Mouse (Mus musculus): ENCODE data around the gene Tbc1d10c. TPM values are rescaled to one million over a fixed set of nuclear protein-coding genes. Genes with fewer than 3 reads are reported as not detected.
"Not testable (repeated sequence)": the region's sequence is repeated elsewhere in the genome, so short reads cannot be mapped to it uniquely, and the experiment has no call there.

Gene Tbc1d10c
- total RNA-seq, 2 experiments from 2014 or later: 1.5 to 1.9 TPM

DNA sequence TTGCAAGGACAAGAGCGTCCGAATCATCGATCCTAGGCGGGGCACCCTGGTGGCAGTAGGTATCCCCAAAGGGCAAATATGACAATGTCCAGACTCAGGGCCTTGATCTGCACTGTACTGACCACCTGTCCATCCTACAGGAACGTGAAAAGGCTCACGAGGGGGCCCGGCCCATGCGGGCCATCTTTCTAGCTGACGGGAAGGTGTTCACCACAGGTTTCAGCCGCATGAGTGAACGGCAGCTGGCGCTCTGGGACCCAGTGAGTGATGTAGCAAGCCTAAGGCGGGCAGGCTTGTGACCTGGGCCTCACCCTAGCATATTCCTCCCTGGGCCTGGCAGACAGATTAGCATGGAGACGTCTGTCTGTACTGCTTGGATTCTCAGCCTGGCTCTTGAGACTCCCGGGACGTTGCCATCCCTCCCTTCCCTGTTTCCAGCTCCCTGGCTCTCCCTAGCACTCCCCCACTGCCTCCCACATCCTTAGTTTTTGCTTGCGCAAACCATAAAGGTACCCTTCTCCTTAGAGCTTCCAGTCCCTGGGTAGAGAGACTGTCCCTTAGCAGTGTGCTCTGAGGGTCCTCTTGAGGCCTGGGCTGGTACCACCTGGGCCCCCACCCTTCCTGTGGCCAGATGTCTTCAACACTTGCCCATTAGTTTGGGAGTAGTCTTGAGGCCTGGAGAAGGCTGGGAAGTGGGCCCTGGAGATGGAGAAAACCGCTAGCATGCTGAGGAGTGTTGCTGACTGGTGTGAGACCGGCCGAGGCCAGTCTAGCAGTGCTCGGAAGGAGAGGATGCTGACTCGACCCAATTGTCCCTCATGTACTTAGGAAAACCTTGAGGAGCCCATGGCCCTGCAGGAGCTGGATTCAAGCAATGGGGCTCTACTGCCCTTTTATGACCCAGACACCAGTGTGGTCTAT lies 40.3 kb downstream of the Tbc1d10c start:
- no peak for DNase-seq (ENCODE audit: low spot score in 2 of 2)
- intact Hi-C loops (cut with DNase I): no loop called here

DNA sequence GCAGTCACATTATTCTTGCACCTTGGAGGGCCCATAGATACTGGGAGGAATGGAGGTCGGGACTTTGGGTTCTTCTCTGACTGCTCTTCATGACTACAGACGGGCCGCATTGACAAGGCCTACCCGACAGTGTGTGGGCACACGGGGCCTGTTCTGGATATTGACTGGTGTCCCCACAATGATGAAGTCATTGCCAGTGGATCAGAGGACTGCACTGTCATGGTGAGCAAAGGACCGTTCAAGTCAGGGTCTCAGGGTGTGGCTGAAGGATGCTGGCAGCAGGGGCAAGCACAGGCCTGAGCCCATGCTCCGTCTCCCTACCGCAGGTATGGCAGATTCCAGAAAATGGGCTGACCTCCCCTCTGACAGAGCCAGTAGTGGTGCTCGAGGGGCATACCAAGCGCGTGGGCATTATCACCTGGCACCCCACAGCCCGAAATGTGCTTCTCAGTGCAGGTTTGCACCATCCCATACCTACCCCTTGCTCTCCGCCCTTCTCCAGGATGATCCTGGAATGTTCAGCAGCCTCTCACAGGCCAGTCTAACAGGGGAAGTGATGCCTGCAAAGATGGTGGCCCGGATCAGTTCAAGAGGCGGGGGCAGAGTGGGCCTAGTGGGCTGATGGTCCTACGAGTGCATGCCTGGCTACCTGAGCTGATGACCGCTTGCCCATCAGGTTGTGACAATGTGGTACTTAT lies 41.2 kb downstream of the Tbc1d10c start:
- DNase-seq (ENCODE audit: low spot score in 2 of 2): no peak
- intact Hi-C loops (cut with DNase I): loop anchor here (2.0 kb wide), 1 partner anchor 13 kb away; the partner anchor contains the start of gene Rps6kb2

DNA sequence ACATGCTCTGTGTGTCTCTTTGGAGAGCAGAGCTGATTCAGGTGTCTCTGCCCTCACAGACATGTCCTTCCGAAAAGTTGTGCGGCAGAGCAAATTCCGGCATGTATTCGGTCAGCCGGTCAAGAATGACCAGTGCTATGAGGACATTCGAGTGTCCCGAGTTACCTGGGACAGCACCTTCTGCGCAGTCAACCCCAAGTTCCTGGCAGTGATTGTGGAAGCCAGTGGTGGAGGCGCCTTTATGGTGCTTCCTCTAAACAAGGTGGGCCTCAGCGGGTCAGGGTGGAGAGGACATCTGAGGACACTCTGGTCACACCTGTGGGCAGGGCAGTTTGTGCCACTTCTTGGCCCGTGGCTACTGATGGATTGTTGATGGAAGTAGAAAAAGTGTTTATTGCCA lies 41.8 kb downstream of the Tbc1d10c start:
- intact Hi-C loops (cut with DNase I): loop anchor here (2.0 kb wide), 1 partner anchor 14 kb away; the partner anchor contains the start of gene Rps6kb2
- DNase-seq (ENCODE audit: low spot score in 2 of 2): no peak

DNA sequence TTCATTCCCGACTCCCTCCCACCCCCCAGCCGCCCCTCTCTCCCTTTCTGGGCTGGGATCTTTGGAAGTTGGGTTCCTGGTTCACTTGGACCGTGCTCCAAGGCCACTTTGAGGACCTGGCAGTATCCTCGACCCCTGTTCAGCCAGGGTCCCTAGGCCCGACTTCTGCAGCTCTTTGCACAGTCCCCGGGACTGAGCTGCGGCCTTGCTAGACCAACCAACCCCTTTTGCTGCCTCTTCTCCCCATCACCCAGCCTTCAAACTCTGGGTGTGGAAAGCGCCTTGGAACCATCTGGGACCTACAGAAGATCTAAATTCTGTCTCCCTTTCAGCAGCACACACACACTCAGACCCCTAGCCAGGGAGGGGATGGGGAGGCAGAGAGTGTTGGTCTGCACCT lies 42.3 kb downstream of the Tbc1d10c start:
- intact Hi-C loops (cut with DNase I): loop anchor here (2.0 kb wide), 1 partner anchor 14 kb away; the partner anchor contains the start of gene Rps6kb2
- no peak for DNase-seq (ENCODE audit: low spot score in 2 of 2)

DNA sequence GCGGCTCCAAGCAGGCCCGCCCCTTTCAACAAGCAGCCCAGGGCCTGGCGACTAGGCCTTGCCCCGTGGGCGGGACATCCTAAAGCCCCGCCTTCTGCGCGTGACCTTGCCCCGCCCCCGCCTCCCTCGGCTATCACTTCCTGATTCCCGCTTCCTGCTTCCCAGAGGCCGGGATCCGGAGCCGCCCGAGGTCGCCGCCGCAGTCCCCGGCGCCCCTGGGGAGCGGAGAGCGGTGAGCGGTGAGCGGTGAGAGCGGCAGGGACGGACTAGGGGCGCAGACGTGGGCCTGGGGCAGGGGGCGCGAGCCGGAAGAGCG lies 42.6 kb downstream of the Tbc1d10c start, which contains the start of gene Coro1b:
Gene Coro1b, plus strand, starts transcription at position 129 of the 316 bp plus-strand sequence.
- intact Hi-C loops (cut with DNase I): loop anchor here (2.0 kb wide), 1 partner anchor 14 kb away; the partner anchor contains the start of gene Rps6kb2

DNA sequence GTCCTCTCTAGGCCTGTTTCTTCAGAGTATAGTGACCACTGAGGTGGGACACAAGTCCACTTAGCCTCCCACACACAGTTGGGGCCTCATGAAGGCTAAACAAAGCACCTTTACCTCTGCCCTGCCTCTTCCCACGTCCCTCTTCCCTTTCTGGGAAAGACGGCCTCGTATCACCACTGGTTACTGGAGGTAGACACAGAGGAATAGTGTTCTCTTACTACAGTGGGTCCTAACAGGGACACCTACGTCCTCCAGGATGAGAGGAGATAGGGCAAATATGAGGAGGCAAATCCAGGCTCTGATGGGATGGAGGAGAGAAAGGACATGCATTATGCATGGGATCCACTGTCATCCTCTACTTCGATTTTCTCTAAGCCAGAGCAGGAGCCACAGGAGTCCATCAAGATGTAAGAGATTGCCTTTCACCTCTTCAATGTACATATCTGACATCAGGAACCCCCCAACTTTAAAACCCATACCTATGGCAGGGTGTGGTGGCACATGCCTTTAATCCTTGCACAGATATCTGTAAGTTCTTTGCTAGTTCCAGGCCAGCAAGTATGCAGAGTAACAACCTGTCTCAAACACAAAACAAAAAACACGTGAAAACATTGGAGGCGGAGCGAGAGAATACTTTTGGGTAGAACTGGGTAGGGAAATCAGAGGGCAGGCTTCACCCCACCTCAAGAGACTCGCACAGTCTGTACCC lies 43.1 kb downstream of the Tbc1d10c start:
- intact Hi-C loops (cut with DNase I): loop anchor here (2.0 kb wide), 1 partner anchor 15 kb away; the partner anchor contains the start of gene Rps6kb2
- DNase-seq (ENCODE audit: low spot score in 2 of 2): no peak

More for the DNA sequence above, 42.6 kb downstream of the Tbc1d10c start, which contains the start of gene Coro1b:
- peak; percentile 91 to 93 for DNase-seq (ENCODE audit: low spot score in 2 of 2)

DNA sequence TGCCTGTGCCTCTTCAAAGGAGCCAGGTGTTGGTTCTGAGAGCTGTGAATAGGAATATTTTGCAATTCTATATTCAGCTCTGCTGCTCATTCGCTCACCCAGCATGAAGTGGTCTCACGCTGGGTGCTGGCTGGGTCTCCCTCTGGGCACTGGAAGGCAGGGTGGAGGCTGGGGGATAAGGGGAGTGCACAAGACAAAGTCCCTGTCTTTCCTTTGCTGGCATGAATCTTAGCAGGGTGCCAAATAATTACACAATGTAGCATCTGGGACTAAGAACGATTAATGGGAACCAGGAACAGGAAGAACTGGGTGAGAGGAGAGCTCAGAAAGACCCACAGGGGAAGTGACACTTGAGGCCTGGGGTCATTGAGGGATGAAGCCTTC lies 44.1 kb downstream of the Tbc1d10c start:
- DNase-seq (ENCODE audit: low spot score in 2 of 2): no peak
- intact Hi-C loops (cut with DNase I): no loop called here

DNA sequence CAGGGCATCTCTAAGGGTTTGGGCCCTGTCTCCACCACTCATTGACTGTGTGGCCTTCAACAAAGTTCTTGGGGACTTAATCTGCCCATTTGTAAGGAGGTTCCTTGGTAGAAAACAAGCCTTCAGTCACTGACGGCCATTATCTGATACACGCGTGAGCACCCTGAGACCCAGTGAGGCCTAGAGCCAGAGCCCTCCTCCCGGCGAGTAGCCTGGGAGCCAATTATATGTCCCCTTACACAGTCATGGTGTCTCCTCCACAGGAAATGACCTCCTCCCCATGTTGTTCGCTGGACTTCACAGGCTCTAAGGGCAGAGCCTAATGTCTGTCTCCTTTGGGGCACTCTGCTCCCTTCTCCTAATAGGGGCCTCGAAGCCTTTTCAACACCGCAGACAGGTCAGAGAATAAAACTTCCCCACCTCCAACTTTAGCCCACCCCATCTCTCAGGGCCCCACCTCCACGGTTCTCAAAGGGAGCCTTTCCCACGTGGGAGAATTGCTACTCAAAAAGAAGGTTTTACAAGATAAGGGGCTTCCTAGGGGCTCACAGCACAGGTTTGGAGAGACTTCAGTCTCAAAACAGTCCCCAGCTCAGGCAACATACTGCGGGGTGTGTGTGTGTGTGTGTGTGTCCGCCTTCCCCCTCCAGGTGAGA lies 44.6 kb downstream of the Tbc1d10c start:
- DNase-seq (ENCODE audit: low spot score in 2 of 2): no peak
- intact Hi-C loops (cut with DNase I): no loop called here

DNA sequence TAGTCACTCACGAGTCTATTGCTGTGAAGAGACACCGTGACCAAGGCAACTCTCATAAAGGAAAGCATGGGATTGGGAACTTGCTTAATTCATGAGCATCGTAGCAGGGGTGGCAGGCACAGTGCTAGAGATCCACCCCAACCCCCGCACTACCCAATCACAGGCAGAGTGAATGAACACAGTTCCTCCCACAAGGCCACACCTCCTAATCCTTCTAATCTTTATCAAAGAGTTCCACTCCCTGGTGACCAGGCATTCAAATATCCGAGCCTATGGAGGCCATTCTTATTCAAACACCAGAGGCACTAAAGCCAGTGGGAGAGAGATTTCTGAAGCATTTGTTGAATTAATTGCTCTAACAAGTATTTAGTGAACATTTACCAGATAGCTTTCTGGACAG lies 45.1 kb downstream of the Tbc1d10c start:
- DNase-seq (ENCODE audit: low spot score in 2 of 2): no peak
- intact Hi-C loops (cut with DNase I): no loop called here

DNA sequence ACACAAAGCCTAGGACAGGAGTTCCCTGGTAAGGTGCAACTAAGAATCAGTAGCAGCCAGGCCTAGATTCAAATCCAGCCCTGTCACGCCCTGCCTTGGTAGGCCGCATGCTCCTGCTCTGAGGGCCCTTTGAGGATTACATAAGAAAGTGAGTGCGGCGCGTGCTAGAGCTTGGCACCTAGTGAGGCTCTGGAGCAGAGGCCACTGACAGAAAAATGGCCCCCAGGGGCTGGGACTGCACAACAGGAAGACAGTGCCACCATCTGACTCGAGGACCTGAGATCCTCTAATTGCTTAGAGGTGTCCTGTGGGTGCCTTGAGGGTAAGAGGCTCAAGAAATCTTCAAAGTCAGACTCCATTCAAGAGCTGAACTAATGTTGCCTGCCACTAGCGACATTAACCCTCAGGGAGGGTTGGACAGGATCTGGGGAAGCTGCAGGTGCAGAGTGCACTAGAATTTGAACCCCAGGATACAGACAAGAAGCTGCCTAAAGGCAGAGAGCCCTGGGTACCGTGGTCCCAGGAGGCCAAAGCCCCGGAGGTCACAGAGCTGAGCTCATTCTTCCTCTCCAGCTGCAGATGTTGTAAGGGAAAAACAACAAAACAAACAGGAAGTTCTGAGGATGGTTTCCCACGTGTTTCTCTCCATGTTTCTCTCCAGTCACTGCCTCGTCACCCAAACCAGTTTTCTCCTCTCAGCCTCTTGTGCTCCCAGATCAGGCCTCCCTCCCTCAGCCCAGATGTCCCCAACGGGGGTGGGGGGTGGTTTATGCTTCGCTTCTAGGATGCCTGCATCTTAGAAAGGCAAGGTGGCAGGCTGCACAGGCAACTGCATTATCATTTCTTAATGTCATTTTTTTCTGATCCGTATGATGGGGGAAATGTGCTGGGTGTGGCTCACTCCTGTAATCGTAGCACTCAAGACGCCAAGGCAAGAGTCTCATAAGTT lies 46.3 kb downstream of the Tbc1d10c start:
- intact Hi-C loops (cut with DNase I): no loop called here

DNA sequence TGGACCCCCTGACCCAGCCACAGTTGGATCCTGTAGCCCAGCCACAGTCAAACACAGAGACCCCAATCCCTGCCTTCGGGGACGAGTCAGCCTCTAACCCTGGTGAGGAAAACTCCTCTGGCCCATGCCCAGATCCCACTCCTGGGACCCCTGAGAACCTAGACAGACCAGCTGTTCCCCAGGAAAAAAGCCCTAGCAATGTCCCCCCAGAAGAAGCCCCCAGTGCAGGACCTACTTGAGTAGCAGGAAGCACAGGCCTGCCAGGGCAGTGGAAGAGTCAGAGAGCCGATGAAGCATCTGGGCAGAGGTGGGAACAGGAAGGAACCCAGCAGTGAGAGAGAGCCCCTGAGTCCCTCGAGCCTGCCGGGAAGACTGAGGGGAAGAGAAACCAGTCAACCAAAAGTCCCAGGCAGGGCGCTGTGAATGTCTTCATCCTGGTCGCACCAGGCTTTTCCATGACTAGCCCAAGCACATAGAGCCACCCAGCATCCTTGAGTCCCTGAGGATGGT lies 47.3 kb downstream of the Tbc1d10c start, which contains the start of gene Cabp4:
Gene Cabp4, minus strand, starts transcription at position 275 of the 510 bp plus-strand sequence.
- intact Hi-C loops (cut with DNase I): no loop called here
- no peak for DNase-seq (ENCODE audit: low spot score in 2 of 2)

More for the DNA sequence above, 46.3 kb downstream of the Tbc1d10c start:
- no peak for DNase-seq (ENCODE audit: low spot score in 2 of 2)

DNA sequence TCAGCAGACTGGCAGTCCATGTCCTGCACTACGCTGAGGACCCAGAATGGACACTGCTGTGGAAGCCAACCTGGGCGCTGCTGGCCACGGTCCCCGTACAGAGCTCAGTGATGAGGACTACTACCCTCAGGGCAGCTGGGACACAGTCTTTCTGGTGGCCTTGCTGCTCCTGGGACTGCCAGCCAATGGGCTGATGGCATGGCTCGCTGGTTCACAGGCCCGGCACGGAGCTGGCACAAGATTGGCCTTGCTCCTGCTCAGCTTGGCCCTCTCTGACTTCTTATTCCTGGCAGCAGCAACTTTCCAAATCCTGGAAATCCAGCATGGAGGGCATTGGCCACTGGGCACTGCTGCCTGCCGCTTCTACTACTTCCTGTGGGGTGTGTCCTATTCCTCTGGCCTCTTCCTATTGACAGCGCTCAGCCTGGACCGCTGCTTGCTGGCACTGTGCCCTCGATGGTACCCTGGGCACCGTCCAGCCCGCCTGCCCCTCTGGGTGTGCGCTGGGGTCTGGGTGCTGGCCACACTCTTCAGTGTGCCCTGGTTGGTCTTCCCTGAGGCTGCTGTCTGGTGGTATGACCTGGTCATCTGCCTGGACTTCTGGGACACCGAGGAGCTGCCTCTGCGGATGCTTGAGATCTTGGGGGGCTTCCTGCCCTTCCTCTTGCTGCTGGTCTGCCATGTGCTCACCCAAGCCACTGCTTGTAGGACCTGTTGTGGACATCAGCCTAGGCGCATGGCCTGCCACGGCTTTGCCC lies 48.5 kb downstream of the Tbc1d10c start:
- intact Hi-C loops (cut with DNase I): no loop called here
- no peak for DNase-seq (ENCODE audit: low spot score in 2 of 2)

DNA sequence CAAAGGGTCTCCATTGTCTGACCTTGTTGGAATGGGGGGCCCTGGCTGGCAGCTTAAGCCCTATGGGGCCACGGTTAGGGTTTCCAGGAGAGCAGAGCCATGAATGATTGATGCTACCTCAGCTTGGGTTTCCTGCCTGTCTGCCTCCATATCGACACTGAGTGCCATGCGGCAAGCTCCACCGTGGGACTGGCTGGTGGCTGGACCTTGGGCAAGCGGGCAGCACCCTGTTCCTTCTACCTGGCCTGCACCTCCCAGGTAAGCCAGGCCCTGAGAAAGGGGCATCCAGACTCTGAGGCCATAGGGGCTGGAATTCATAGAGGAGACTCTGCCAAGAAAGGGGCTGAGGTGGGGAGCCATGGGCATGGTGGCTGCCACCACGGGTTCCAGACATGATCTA lies 50.9 kb downstream of the Tbc1d10c start:
- DNase-seq (ENCODE audit: low spot score in 2 of 2): no peak
- intact Hi-C loops (cut with DNase I): no loop called here

DNA sequence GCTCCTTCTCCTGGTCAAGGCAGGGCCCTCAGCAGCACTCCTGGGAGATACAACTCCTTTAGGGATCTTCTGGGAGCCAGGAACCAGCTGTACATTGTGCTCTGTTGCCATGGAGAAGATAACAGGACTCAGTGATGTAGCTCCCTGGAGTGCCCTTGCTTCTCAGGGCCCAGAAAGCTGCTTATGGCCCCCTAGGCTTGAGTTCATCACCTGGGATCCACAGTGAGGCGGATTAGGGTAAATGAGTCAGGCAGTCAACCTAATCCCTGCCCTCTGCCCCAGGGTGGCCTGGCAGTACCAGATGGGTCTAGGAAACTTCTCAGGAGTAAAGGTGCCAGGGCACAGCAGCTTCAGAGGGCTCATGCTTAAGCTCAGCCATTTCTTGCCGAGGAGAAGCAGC lies 51.6 kb downstream of the Tbc1d10c start, which contains the start of gene Gpr152:
Gene Gpr152, plus strand, starts transcription at position 342 of the 400 bp plus-strand sequence.
- intact Hi-C loops (cut with DNase I): no loop called here
- no peak for DNase-seq (ENCODE audit: low spot score in 2 of 2)

DNA sequence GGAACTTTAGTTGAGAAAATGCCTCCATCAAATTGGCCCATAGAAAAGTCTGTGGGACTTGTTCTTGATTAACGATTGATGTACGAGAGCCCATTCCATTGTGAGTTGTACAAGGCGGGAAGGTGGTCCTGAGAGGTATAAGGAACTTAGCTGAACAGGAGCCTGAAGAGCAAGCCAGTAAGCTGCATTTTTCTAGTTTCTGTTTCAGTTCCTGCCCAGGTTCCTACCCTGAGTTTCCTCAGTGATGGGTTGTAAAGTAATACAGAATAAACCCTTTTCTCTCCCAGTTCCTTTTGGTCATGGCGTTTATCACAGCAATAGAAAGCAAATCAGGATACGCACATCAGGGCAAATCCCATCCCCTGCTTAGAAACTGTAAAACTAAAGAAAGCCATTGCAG lies 53.2 kb downstream of the Tbc1d10c start:
- DNase-seq (ENCODE audit: low spot score in 2 of 2): no peak
- intact Hi-C loops (cut with DNase I): no loop called here

DNA sequence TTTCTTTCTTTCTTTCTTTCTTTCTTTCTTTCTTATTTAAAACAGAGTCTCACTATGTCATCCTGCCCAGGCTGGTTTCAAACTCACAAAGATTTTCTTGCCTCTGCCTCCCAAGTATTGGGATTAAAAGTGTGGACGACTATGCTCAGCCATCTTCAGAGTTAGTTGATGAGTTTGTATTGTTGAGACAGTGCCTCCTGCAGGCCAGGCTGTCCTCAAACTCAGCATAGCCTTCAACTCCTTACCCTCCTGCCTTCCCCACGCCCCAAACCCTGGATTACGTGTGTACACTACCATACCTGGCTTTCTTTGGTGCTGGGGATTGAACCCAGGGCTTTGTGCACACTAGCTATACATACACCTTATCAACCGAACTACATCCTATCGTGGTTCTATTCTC lies 54.6 kb downstream of the Tbc1d10c start:
- DNase-seq (ENCODE audit: low spot score in 2 of 2): no peak
- intact Hi-C loops (cut with DNase I): no loop called here

DNA sequence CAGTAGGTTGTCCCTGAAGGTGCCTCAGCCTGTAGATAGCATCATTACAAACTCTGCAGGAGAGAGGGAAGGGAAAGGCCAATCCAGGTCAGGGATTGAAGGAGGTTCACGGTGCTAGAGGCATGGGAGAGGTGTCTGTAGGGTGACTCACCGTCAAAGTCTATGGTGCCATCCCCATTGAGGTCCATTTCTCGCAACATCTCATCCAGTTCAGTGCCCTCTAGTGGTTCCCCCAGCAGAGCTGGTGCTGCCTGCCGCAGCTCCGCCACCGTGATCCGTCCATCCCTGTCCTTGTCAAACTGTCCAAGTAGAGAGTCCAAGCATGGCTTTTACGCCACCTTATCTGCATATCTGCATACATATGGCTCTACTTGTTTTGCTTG lies 55.1 kb downstream of the Tbc1d10c start:
- DNase-seq (ENCODE audit: low spot score in 2 of 2); intact Hi-C loops (cut with DNase I): not testable (repeated sequence)

All from left cerebral cortex, postnatal 36 days (tissue).